Mouse (Mus musculus) stomach, postnatal 0 days (tissue): ENCODE data around the gene Als2. TPM values are rescaled to one million over a fixed set of nuclear protein-coding genes. Genes with fewer than 3 reads are reported as not detected.

ENCODE experiments used
- ATAC-seq: fragments of 200-750 bp; cut with Nextera tagmentation; 2 replicates; pipeline ENCODE4 v1.8.0; 2017; ENCODE audit not compliant: low FRiP score, low TSS enrichment
- DNase-seq: peaks from one replicate; pipeline ENCODE4 v3.0.0-alpha.2; 2016; ENCODE audit warnings: low spot score
- H3K27ac ChIP-seq: fragments of 300-500 bp; sonication (generic); replicated peaks from 2 replicates; pipeline ENCODE4 v1.5.1; 2014; ENCODE audit warnings: mild to moderate bottlenecking, control low read depth
- H3K27me3 ChIP-seq: fragments of 300-500 bp; sonication (generic); 2 replicates; pipeline ENCODE4 v1.6.1; 2014; ENCODE audit warnings: low read length; ENCODE audit not compliant: control insufficient read depth, insufficient read depth
- H3K36me3 ChIP-seq: fragments of 300-500 bp; sonication (generic); 2 replicates; pipeline ENCODE4 v1.6.1; 2014; ENCODE audit warnings: low read length, mixed read lengths; ENCODE audit not compliant: control insufficient read depth, insufficient read depth
- H3K4me1 ChIP-seq: fragments of 300-500 bp; sonication (generic); replicated peaks from 2 replicates; pipeline ENCODE4 v1.6.1; 2014; ENCODE audit warnings: antibody characterized with exemption; ENCODE audit not compliant: control insufficient read depth, insufficient read depth
- H3K4me2 ChIP-seq: fragments of 300-500 bp; sonication (generic); replicated peaks from 2 replicates; pipeline ENCODE4 v1.6.1; 2014; ENCODE audit warnings: low read depth, mild to moderate bottlenecking, control low read depth, moderate library complexity
- H3K4me3 ChIP-seq: fragments of 300-500 bp; sonication (generic); 2 replicates; pipeline ENCODE4 v1.5.1; 2014; ENCODE audit warnings: low read depth, low read length, control low read depth
- H3K9ac ChIP-seq: fragments of 300-500 bp; sonication (generic); 2 replicates; pipeline ENCODE4 v1.6.1; 2014; ENCODE audit warnings: mild to moderate bottlenecking, low read length, control low read depth, mixed read lengths
- H3K9me3 ChIP-seq: fragments of 300-500 bp; sonication (generic); 2 replicates; pipeline ENCODE4 v1.6.1; 2016; ENCODE audit warnings: low read length; ENCODE audit not compliant: control insufficient read depth
- CTCF ChIP-seq: IDR thresholded peaks from 2 replicates; pipeline ENCODE4 v1.5.1; 2016; ENCODE audit warnings: antibody characterized with exemption, low read depth, mild to moderate bottlenecking, moderate library complexity
- EP300 ChIP-seq: optimal IDR thresholded peaks from 2 replicates; pipeline ENCODE3; 2016; ENCODE audit warnings: antibody characterized with exemption
- WGBS: fragments of 180-500 bp; shearing (Covaris S2); extraction: QIAGEN DNeasy Blood & Tissue Kit; methylation state at CpG from one replicate; pipeline ENCODE4 v1.1.7; 2014; 5-methylcytosine and 5-hydroxymethylcytosine counted together
- polyA plus RNA-seq: library from polyadenylated mRNA; unstranded; fragments of >200 nt; fragmentation: Nextera tagmentation; extraction: Ambion mirVana; gene quantifications from 2 replicates; pipeline ENCODE4 v1.2.1, GENCODE M21; 2015

The Als2 gene
- polyA plus RNA-seq, 1 experiment from 2014 or later = 3.4 TPM

- no peaks in the 10 kb centered on the region for H3K4me1 ChIP-seq
Measured at GRCm38 (mm10) chr1:59167654-59168425, 69.2 kb downstream of the Als2 start.

GRCm38 (mm10) chr1:59166232-59166905, 70.7 kb downstream of the Als2 start:
- Histone ChIP-seq H3K9ac (no peak overlapping the region), H3K4me2 (no peak overlapping the region), H3K9me3 (no peaks in the 10 kb centered on the region), H3K27me3 (no peaks in the 10 kb centered on the region), H3K4me1 (no peaks in the 10 kb centered on the region), H3K4me3 (no peak overlapping the region), H3K27ac (no peak overlapping the region), H3K36me3 (no peaks in the 10 kb centered on the region)
- TF ChIP-seq EP300 = no peak
- TF ChIP-seq CTCF = no peak
- ATAC-seq = no peak
- DNase-seq = no peak
- WGBS = 77% methylated on average over 9 of the region's 9 CpGs

More at GRCm38 (mm10) chr1:59167654-59168425, 69.2 kb downstream of the Als2 start:
- no peaks in the 10 kb centered on the region for H3K36me3 ChIP-seq
- no peaks in the 10 kb centered on the region for H3K9me3 ChIP-seq
- no peaks in the 10 kb centered on the region for H3K27me3 ChIP-seq
- DNase-seq = no peak
- H3K27ac ChIP-seq = no peak overlapping the region
- WGBS = 63% methylated on average over 4 of the region's 4 CpGs
- ATAC-seq = no peak
- H3K9ac ChIP-seq = no peak overlapping the region
- no peak overlapping the region for H3K4me2 ChIP-seq
- TF ChIP-seq CTCF (no peak), EP300 (no peak)
- H3K4me3 ChIP-seq = no peak overlapping the region

DNA sequence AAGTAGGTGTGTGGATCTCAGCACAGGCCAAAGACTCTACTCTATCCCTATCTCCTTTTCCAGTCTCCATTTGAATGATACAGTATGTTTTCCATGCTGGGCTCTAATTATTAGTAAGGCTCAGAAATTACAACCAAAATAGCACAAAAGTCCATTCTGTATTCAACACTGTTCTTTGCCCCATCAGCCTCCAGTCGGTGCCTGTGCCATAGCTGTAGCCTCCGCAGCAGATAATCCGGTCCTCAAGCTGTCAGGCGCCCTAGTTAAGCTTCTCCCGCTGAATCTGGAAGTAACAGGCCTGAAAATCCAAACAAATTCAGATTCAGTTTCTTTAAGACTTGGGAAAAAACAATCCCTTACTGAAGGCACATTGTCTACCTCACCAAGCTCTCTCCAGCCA, 73.1 kb downstream of the Als2 start:
- DNase-seq = no peak
- no peak overlapping the region for H3K4me3 ChIP-seq
- no peak overlapping the region for H3K27ac ChIP-seq
- no peaks in the 10 kb centered on the region for H3K4me1 ChIP-seq
- H3K27me3 ChIP-seq = no peaks in the 10 kb centered on the region
- no peak overlapping the region for H3K4me2 ChIP-seq
- TF ChIP-seq CTCF = no peak
- TF ChIP-seq EP300 = no peak
- 71% methylated on average over 5 of the region's 5 CpGs for WGBS
- H3K9me3 ChIP-seq = no peaks in the 10 kb centered on the region
- ATAC-seq = no peak
- H3K36me3 ChIP-seq = no peaks in the 10 kb centered on the region
- no peak overlapping the region for H3K9ac ChIP-seq

GRCm38 (mm10) chr1:59163030-59163461, 74.0 kb downstream of the Als2 start, which contains the start of gene Mpp4:
TSS of gene Mpp4 (minus strand) at chr1:59163389.
- H3K4me1 ChIP-seq = no peaks in the 10 kb centered on the region
- WGBS = 69% methylated on average over 12 of the region's 12 CpGs
- DNase-seq (no peak), ATAC-seq (no peak)
- no peak for TF ChIP-seq EP300
- no peak for TF ChIP-seq CTCF
- H3K4me3 ChIP-seq = no peak within 1 kb of the TSS
- H3K27ac ChIP-seq = 0 out of 2 replicates have a peak within 1 kb of the TSS, but pooled peaks have one; percentile 5
- H3K4me2 ChIP-seq = no peak within 1 kb of the TSS
- H3K36me3 ChIP-seq = no peaks in the 10 kb centered on the region
- H3K27me3 ChIP-seq = no peaks in the 10 kb centered on the region
- no peak within 1 kb of the TSS for H3K9ac ChIP-seq
- H3K9me3 ChIP-seq = no peaks in the 10 kb centered on the region

DNA sequence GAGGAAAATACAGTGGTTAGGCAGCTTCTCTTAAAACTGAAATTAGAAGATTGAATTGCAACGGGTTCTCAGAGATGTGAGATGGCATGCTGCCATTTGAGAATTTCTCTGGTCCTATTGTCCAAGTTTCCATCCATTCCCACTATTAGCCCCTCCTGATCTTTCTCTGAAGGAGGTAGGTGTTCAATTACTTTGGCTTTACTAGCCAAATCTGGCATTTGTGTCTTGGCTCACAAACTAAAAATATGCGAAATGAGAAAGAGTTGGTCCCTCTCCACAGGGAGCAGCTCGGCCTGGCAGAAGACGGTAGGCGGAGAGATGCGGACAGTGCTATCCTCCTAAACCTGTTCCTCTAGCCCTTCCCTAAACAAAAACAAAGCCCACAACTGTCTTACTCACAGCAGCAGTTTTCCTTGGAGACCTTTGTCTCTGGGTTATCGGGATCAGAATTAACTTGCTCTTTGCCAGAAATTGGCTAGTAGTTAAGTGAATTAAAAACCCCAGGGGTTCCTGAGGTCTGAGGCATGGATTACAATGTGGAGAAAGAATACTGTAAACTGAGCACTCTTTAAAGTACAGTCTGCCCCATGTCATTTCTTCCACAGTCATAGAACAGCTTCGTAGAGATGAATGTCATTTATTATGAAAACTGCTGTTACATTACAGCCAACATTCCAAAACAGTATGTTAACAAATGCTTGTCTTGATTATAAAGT, 74.6 kb downstream of the Als2 start:
- ATAC-seq (no peak), DNase-seq (no peak)
- Histone ChIP-seq H3K27me3 (no peaks in the 10 kb centered on the region), H3K4me3 (no peak overlapping the region), H3K36me3 (no peaks in the 10 kb centered on the region), H3K4me2 (no peak overlapping the region), H3K9me3 (no peaks in the 10 kb centered on the region), H3K4me1 (no peaks in the 10 kb centered on the region), H3K9ac (no peak overlapping the region), H3K27ac (no peak overlapping the region)
- WGBS = 67% methylated on average over 8 of the region's 8 CpGs
- TF ChIP-seq EP300 (no peak), CTCF (no peak)
